ENCODE assay signal across 15 mouse cellular contexts in genomic region chrX:16860244-16860643, GRCm38 (mm10). TPM values are rescaled to one million over a fixed set of nuclear protein-coding genes. Genes with fewer than 3 reads are reported as not detected.
DNase-seq lines count a peak whose midpoint lies in the region; ATAC-seq and TF ChIP-seq lines count a peak whose summit lies in the region.
"Had no signal": no experiment of that assay in that cellular context is flagged by ENCODE, and none has a peak within 500 bp of the region (broad histone marks: within the 10 kb centered on the region; RNA-seq: fewer than 3 reads in every experiment).

No protein-coding gene starts in this region.

- no peak for ATAC-seq in forebrain, postnatal 0 days
- ATAC-seq in forebrain, embryonic 15.5 days (replicated peaks) = no peak
- ATAC-seq: midbrain, embryonic 15.5 days had no signal

- no peaks in the 10 kb centered on the region for H3K27me3 ChIP-seq in forebrain, postnatal 0 days (ENCODE audit: insufficient read depth, low read length)
- H3K27me3 ChIP-seq in forebrain, embryonic 15.5 days = no peaks in the 10 kb centered on the region
- H3K27me3 ChIP-seq: embryonic facial prominence, embryonic 13.5 days; hindbrain, embryonic 12.5 days; limb, embryonic 15.5 days; midbrain, embryonic 15.5 days had no signal

- H3K4me1 ChIP-seq in forebrain, postnatal 0 days (ENCODE audit: insufficient read depth) = no peaks in the 10 kb centered on the region
- no peaks in the 10 kb centered on the region for H3K4me1 ChIP-seq in forebrain, embryonic 15.5 days
- H3K4me1 ChIP-seq: embryonic facial prominence, embryonic 13.5 days; hindbrain, embryonic 12.5 days; limb, embryonic 15.5 days; midbrain, embryonic 15.5 days had no signal

- H3K27ac ChIP-seq in forebrain, postnatal 0 days (ENCODE audit: low read depth, low read length) = no peak overlapping the region
- no peak overlapping the region for H3K27ac ChIP-seq in forebrain, embryonic 15.5 days (replicated peaks)
- H3K27ac ChIP-seq in layer of hippocampus, adult 2 months = no peak overlapping the region
- H3K27ac ChIP-seq: embryonic facial prominence, embryonic 13.5 days; hindbrain, embryonic 12.5 days; limb, embryonic 15.5 days; midbrain, embryonic 15.5 days had no signal

- no peaks in the 10 kb centered on the region for H3K9me3 ChIP-seq in forebrain, postnatal 0 days (ENCODE audit: low read length)
- no peaks in the 10 kb centered on the region for H3K9me3 ChIP-seq in forebrain, embryonic 15.5 days
- H3K9me3 ChIP-seq: embryonic facial prominence, embryonic 13.5 days; hindbrain, embryonic 12.5 days; limb, embryonic 15.5 days; midbrain, embryonic 15.5 days had no signal

- H3K4me3 ChIP-seq in forebrain, postnatal 0 days (ENCODE audit: low read depth, low read length) = no peak overlapping the region
- H3K4me3 ChIP-seq in forebrain, embryonic 15.5 days = no peak overlapping the region
- no peak overlapping the region for H3K4me3 ChIP-seq in layer of hippocampus, adult 2 months
- H3K4me3 ChIP-seq: embryonic facial prominence, embryonic 13.5 days; hindbrain, embryonic 12.5 days; limb, embryonic 15.5 days; midbrain, embryonic 15.5 days had no signal

- H3K36me3 ChIP-seq in forebrain, postnatal 0 days (ENCODE audit: insufficient read depth) = no peaks in the 10 kb centered on the region
- no peaks in the 10 kb centered on the region for H3K36me3 ChIP-seq in forebrain, embryonic 15.5 days
- H3K36me3 ChIP-seq: embryonic facial prominence, embryonic 13.5 days; hindbrain, embryonic 12.5 days; limb, embryonic 15.5 days; midbrain, embryonic 15.5 days had no signal

- peak; percentile 31 for TF ChIP-seq CTCF in forebrain, postnatal 0 days (IDR thresholded peaks at IDR 0.05; ENCODE audit: low read depth)
- peak; percentile 71 for TF ChIP-seq CTCF in layer of hippocampus, adult 2 months (conservative IDR thresholded peaks at IDR 0.05)

- no peak overlapping the region for H3K4me2 ChIP-seq in forebrain, postnatal 0 days (ENCODE audit: low read depth)
- no peak overlapping the region for H3K4me2 ChIP-seq in forebrain, embryonic 15.5 days (replicated peaks)
- H3K4me2 ChIP-seq: embryonic facial prominence, embryonic 13.5 days; hindbrain, embryonic 12.5 days; limb, embryonic 15.5 days; midbrain, embryonic 15.5 days had no signal

- H3K9ac ChIP-seq in forebrain, postnatal 0 days = no peak overlapping the region
- H3K9ac ChIP-seq in forebrain, embryonic 15.5 days (replicated peaks) = no peak overlapping the region
- H3K9ac ChIP-seq: embryonic facial prominence, embryonic 13.5 days; hindbrain, embryonic 12.5 days; limb, embryonic 15.5 days; midbrain, embryonic 15.5 days had no signal

- no peak for DNase-seq in forebrain, postnatal 0 days
- no peak for DNase-seq in layer of hippocampus, adult 2 months (ENCODE audit: low spot score in 2 of 2)
- DNase-seq in layer of hippocampus, postnatal 25 days (ENCODE audit: extremely low spot score in 1 of 2, low spot score in 1 of 2) = no peak
- peak; percentile 4 for DNase-seq in R1 (ENCODE audit: low read depth, low spot score)
- peak; percentile 9 for DNase-seq in lung, postnatal 25 days (ENCODE audit: low spot score)
- DNase-seq in frontal cortex, postnatal 10 days (ENCODE audit: low spot score in 2 of 2) = no peak
- no peak for DNase-seq in thymus, postnatal 36 days
- DNase-seq: adrenal gland, adult 2 months; gastrocnemius, postnatal 25 days; layer of hippocampus, adult 9-11 months had no signal

RNA-seq across cellular contexts. Expression of gene Maob, which starts 43.1 kb away (rescaled TPM):
- total RNA-seq in forebrain, postnatal 0 days (2014; rRNA removed) = 2.4 and 2.5 TPM in 2 replicates
- 5.1 and 6.0 TPM in 2 replicates for polyA plus RNA-seq in forebrain, postnatal 0 days (2015; fragmentation: Nextera tagmentation; extraction: Ambion mirVana)
- polyA plus RNA-seq in forebrain, embryonic 15.5 days (2015; fragmentation: Nextera tagmentation; extraction: Ambion mirVana) = 2.1 and 2.8 TPM in 2 replicates
- total RNA-seq in layer of hippocampus, adult 2 months (2021) = 10 to 100 TPM; 16.0 to 19.4 TPM
- 10 to 100 TPM; 14.9 to 18.9 TPM for total RNA-seq in layer of hippocampus, postnatal 25 days (2021)

RNA-seq across cellular contexts. Expression of gene Ndp, which starts 51.3 kb away (rescaled TPM):
- total RNA-seq in forebrain, postnatal 0 days (2014; rRNA removed) = 6.9 and 9.6 TPM in 2 replicates
- polyA plus RNA-seq in forebrain, postnatal 0 days (2015; fragmentation: Nextera tagmentation; extraction: Ambion mirVana) = 9.0 and 9.2 TPM in 2 replicates
- 7.2 and 8.6 TPM in 2 replicates for polyA plus RNA-seq in forebrain, embryonic 15.5 days (2015; fragmentation: Nextera tagmentation; extraction: Ambion mirVana)
- total RNA-seq in layer of hippocampus, adult 2 months (2021) = 1 to 10 TPM; 9.3 TPM
- total RNA-seq in layer of hippocampus, postnatal 25 days (2021) = 10 to 100 TPM; 10.5 to 11.8 TPM
- total RNA-seq: adrenal gland, adult 2 months had no signal
- polyA plus RNA-seq: adrenal gland, adult 2 months had no signal

Comparison
In these comparisons a context has a peak if more than half of its experiments do, and no peak if none do; other contexts are left out.
1. DNase-seq: peak in R1 (single experiment) and lung, postnatal 25 days (single experiment); none in forebrain, postnatal 0 days (single experiment), layer of hippocampus, adult 2 months (0 of 2), layer of hippocampus, postnatal 25 days (0 of 2), frontal cortex, postnatal 10 days (0 of 2) and thymus, postnatal 36 days (0 of 2).